Mouse (Mus musculus) embryonic stem cell, embryonic (primary cell): ENCODE measurements around the gene Bcl7a.

ENCODE experiments used
- CTCF ChIA-PET, 4 experiments: fragments of 300-600 bp in 2 of 4; fragments of 350-600 bp in 2 of 4; sonication (Branson Sonifier 250); formaldehyde crosslinking; loops; one replicate each; lab custom pipeline; 2022; ENCODE audit warnings: inconsistent platforms in 2 of 4; lab: Charles Lee
- POLR2A ChIA-PET, 4 experiments: fragments of 300-600 bp in 2 of 4; fragments of 350-600 bp in 2 of 4; sonication (Branson Sonifier 250); formaldehyde crosslinking; loops; one replicate each; lab custom pipeline; 2022; ENCODE audit warnings: antibody characterized with exemption in 4 of 4, inconsistent platforms in 1 of 4; lab: Charles Lee

Gene Bcl7a

DNA sequence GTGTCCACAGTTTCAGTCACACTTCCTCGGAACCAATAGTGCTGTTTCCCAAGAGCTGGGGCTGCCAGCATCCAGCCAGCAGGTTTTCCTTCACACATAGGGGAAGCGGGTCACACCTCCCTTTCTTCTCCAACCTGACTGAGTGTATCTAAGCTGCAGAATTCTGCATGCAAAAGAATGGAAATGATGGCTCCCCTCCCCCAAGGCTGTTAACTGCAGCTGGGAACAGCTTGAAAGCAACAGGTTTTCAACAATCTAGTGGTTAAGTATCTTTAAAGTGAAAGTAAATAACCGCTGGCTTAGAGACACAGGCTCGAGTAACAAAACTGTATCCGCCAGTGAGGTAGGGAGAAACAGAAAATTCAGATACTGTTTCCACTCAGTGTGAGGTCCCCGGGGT, 25.6 kb upstream of the Bcl7a start:
- CTCF ChIA-PET, result interaction anchor here in 2 of 4 experiments (0.7 to 1.1 kb wide), 2 partner anchors 59 to 69 kb away, joined by 4 to 7 read pairs; no protein-coding TSS in a partner anchor
- POLR2A ChIA-PET, result interaction anchor here in 1 of 4 experiments (0.6 kb wide), 1 partner anchor 51 kb away, joined by 3 read pairs; no protein-coding TSS in a partner anchor

DNA sequence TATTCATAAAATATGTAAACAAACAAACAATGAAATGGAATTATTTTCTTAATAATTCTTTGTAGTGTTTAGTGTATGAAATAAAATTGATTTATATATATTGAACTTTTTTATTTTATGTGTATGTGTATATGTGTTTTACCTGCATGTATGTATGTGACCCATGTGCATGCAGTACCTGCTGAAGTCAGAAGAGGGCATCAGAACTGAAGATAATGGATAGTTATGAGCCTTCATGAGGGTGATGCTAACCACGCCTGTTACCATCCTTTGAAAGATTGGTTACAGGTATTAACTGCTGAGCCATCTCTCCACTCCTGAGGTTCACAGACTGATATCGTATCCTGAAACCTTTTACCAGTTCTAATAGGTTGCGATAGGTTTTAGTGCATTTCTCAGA, 23.5 kb upstream of the Bcl7a start:
- ChIA-PET POLR2A (no interaction called here), CTCF (no interaction called here)

DNA sequence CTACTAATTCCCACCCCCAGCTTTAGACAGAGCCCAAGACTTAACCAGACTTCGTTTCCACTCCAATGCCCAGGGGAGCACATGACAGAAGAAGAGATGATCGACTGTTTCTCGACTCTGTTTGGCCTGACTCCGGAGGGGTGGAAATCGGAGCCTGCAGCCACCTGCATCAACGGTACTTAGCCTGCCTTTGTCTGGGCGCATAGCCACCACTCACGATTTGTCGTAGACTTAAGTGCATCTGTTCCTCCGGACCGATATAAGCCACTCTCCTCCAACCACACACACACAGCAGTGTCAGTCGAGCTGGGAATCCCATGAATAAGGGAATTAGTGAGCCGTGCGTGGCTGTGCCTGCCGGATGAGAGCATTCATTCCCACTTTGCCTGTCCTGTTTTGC, 19.4 kb upstream of the Bcl7a start:
- POLR2A ChIA-PET, result interaction anchor here (0.6 to 2.7 kb wide), 14 partner anchors 10 to 771 kb away, joined by 3 to 15 read pairs (median 4); partner anchors contain the start of genes Abcb9 (in 1 of the 4) and Il31 (in 1 of the 4)
- CTCF ChIA-PET, result interaction anchor here in 2 of 4 experiments (0.6 to 1.3 kb wide), 9 partner anchors 17 to 279 kb away, joined by 3 to 6 read pairs (median 3); no protein-coding TSS in a partner anchor

GRCm38 (mm10) chr5:123326006-123326750, 17.5 kb upstream of the Bcl7a start:
- POLR2A ChIA-PET, result interaction anchor here in 2 of 4 experiments (0.7 to 1.5 kb wide), 3 partner anchors 19 to 963 kb away, joined by 3 to 9 read pairs (median 3); no protein-coding TSS in a partner anchor
- CTCF ChIA-PET, result interaction anchor here in 2 of 4 experiments (0.5 to 0.6 kb wide), 2 partner anchors 262 to 613 kb away, joined by 3 to 7 read pairs; no protein-coding TSS in a partner anchor

GRCm38 (mm10) chr5:123326751-123327148, 16.9 kb upstream of the Bcl7a start:
- ChIA-PET CTCF (no interaction called here), POLR2A (interaction anchor here in 2 of 4 experiments (0.7 to 1.5 kb wide), 3 partner anchors 19 to 963 kb away, joined by 3 to 9 read pairs (median 3); no protein-coding TSS in a partner anchor)

DNA sequence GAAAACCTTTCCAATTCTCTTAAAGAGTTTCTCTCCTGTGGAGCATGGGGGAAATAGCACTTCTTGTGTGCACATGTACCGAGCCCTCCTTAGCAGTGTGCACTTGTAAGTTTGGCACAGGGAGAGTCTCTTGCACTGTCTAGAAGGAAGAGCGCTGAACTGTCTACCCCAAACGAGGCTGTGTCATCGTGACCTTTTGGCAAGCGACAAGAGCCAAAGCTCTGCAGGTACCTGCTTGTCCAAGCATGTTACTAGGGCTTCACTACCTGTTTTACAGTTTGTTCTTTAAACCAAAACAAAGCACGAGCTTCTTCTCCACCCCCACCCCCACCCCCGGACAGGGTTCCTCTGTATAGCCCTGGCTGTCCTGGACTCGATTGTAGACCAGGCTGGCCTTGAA, 15.9 kb upstream of the Bcl7a start:
- CTCF ChIA-PET, result interaction anchor here in 1 of 4 experiments (0.6 kb wide), 1 partner anchor 17 kb away, joined by 4 read pairs; no protein-coding TSS in a partner anchor
- POLR2A ChIA-PET, result interaction anchor here in 2 of 4 experiments (0.6 to 1.3 kb wide), 3 partner anchors 10 to 248 kb away, joined by 3 to 6 read pairs (median 5); no protein-coding TSS in a partner anchor

DNA sequence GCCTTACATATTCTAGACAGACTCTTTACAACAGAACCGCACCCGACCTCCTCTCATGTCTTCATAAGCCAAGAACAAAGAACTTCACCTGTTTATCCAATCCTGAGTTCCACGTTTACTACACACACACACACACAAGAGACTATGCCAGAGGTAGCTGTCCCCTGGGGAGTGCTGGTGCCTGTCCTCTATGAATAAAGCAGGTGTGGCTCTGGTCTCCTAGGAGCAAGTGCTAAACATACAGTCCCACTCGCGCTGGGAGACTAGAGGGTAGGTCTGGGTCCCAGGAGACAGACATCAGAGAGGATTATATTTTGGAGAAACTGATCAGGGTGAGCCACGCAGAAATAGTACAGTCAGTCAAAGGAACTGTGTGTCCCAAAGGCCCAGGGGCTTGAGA, 10.1 kb upstream of the Bcl7a start:
- POLR2A ChIA-PET, result interaction anchor here in 2 of 4 experiments (0.5 to 2.4 kb wide), 3 partner anchors 10 to 57 kb away, joined by 3 to 6 read pairs (median 5); partner anchors contain the start of gene Bcl7a (in 1 of the 2)
- CTCF ChIA-PET, result interaction anchor here in 2 of 4 experiments (0.6 to 0.7 kb wide), 2 partner anchors 37 to 57 kb away, joined by 3 to 6 read pairs; no protein-coding TSS in a partner anchor

GRCm38 (mm10) chr5:123336205-123336961, 7.3 kb upstream of the Bcl7a start:
- ChIA-PET CTCF (interaction anchor here in 1 of 4 experiments (1.0 kb wide), 1 partner anchor 14 kb away, joined by 3 read pairs; no protein-coding TSS in a partner anchor), POLR2A (interaction anchor here in 2 of 4 experiments (0.6 to 1.2 kb wide), 3 partner anchors 12 to 52 kb away, joined by 3 read pairs; no protein-coding TSS in a partner anchor)

DNA sequence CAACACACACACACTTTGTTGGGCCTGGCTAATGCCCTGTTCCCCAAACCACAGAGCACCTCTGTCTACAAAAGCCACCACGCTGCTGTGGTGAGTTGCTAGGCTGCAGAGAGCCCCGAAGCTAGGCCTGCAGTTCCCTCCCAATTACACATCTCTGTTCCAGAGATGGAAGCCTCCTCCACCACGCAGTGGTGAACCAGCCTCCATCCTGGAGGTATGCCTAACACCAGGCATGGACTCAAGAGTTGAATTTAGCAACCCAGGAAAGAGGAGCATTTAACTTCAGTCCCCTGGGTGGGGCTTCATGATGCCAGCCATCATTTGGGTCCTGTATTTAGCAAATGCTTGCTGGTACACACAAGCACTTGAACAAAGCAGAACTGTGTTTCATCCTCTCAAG, 5.2 kb upstream of the Bcl7a start:
- CTCF ChIA-PET, result interaction anchor here in 2 of 4 experiments (0.8 to 1.2 kb wide), 2 partner anchors 12 to 796 kb away, joined by 3 to 4 read pairs; no protein-coding TSS in a partner anchor
- POLR2A ChIA-PET, result interaction anchor here in 1 of 4 experiments (0.9 kb wide), 1 partner anchor 11 kb away, joined by 3 read pairs; no protein-coding TSS in a partner anchor

DNA sequence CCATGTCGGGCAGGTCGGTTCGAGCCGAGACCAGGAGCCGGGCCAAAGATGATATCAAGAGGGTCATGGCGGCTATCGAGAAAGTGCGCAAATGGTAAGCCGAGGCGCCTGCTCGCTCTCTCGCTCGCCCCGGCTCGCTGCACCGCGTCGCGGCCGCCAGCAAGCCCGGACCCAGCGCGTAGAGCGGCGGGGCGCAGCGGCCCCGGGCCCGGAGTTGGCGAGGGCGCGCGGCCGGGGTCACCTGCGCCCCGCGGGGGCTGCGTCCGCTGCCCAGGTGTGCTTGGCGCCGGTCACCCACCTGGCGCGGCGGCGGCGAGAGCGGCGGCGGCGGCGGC, 961 bp downstream of the Bcl7a start:
- POLR2A ChIA-PET, result interaction anchor here (0.5 to 3.6 kb wide), 36 partner anchors 9 to 840 kb away, joined by 3 to 18 read pairs (median 4); partner anchors contain the start of genes Mlxip (in 1 of the 4), Setd1b (in 1 of the 4) and Wdr66 (in 1 of the 4)
- CTCF ChIA-PET, result interaction anchor here (0.6 to 2.8 kb wide), 17 partner anchors 17 to 1317 kb away, joined by 3 to 16 read pairs (median 3); no protein-coding TSS in a partner anchor

GRCm38 (mm10) chr5:123344963-123345852, 1.6 kb downstream of the Bcl7a start:
- ChIA-PET CTCF (interaction anchor here (0.6 to 2.8 kb wide), 20 partner anchors 11 to 639 kb away, joined by 3 to 16 read pairs (median 4); no protein-coding TSS in a partner anchor), POLR2A (interaction anchor here (0.5 to 3.6 kb wide), 45 partner anchors 8 to 983 kb away, joined by 3 to 18 read pairs (median 4); partner anchors contain the start of genes Mlxip (in 1 of the 4) and Setd1b (in 1 of the 4))

GRCm38 (mm10) chr5:123345853-123346654, 2.4 kb downstream of the Bcl7a start:
- ChIA-PET POLR2A (interaction anchor here (0.5 to 3.6 kb wide), 36 partner anchors 8 to 983 kb away, joined by 3 to 18 read pairs (median 4); partner anchors contain the start of genes Mlxip (in 1 of the 4) and Setd1b (in 1 of the 4)), CTCF (interaction anchor here (0.5 to 2.8 kb wide), 8 partner anchors 23 to 282 kb away, joined by 3 to 9 read pairs (median 6); no protein-coding TSS in a partner anchor)

DNA sequence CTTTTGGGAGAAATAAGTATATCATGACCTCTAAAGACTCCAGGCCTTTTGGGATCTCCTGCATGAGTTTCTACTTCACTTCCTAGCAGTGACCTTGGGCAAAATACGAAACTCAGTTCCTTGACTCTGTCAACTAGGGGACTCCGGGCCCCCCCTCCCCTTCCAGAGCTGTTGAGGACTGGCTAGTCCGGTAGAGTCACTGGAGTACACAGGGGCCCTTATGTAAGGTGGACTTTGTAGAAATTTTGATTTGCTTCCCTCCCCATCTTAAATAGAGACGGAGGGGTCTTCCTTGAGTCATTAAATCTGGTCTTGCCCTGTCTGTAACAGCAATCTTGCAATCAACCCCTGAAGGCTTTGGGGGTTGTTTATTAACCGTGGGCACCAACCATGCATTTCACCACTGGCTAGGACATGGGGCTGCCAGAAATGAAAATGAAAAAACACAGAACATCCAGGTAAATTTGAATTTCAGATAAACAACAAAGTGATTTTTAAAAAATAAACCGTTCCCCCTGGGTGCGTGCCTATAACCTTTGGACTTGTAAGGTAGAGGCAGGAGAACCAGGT, 3.2 kb downstream of the Bcl7a start:
- CTCF ChIA-PET, result interaction anchor here in 3 of 4 experiments (0.7 to 2.3 kb wide), 7 partner anchors 16 to 247 kb away, joined by 3 to 7 read pairs (median 5); no protein-coding TSS in a partner anchor
- POLR2A ChIA-PET, result interaction anchor here (0.6 to 3.6 kb wide), 15 partner anchors 9 to 267 kb away, joined by 3 to 18 read pairs (median 4); no protein-coding TSS in a partner anchor

GRCm38 (mm10) chr5:123347985-123348384, 4.4 kb downstream of the Bcl7a start:
- CTCF ChIA-PET, result interaction anchor here in 2 of 4 experiments (0.6 to 1.3 kb wide), 8 partner anchors 28 to 650 kb away, joined by 3 to 10 read pairs (median 4); no protein-coding TSS in a partner anchor
- POLR2A ChIA-PET, result interaction anchor here (0.6 to 1.5 kb wide), 15 partner anchors 8 to 465 kb away, joined by 3 to 10 read pairs (median 4); partner anchors contain the start of gene Orai1 (in 1 of the 4)

- ChIA-PET CTCF (interaction anchor here (0.5 to 1.7 kb wide), 48 partner anchors 9 to 533 kb away, joined by 3 to 14 read pairs (median 4); partner anchors contain the start of genes Mlxip (in 1 of the 4) and Wdr66 (in 1 of the 4)), POLR2A (interaction anchor here in 3 of 4 experiments (0.6 to 1.8 kb wide), 11 partner anchors 9 to 174 kb away, joined by 3 to 8 read pairs (median 3); partner anchors contain the start of genes Diablo (in 1 of the 3) and Wdr66 (in 1 of the 3))
Observed at GRCm38 (mm10) chr5:123350386-123350785, 6.8 kb downstream of the Bcl7a start.
